Mouse (Mus musculus) neural tube, embryonic 11.5 days (tissue): ENCODE data around the gene Plekha6. TPM values are rescaled to one million over a fixed set of nuclear protein-coding genes. Genes with fewer than 3 reads are reported as not detected.

Experiments used
- ATAC-seq: fragments of 200-750 bp; cut with Nextera tagmentation; 2 replicates; pipeline ENCODE4 v1.8.0; 2017; ENCODE audit warnings: moderate number of reproducible peaks, mild to moderate bottlenecking, moderate TSS enrichment, moderate library complexity; ENCODE audit not compliant: insufficient read depth, low FRiP score, low TSS enrichment
- DNase-seq: peaks from one replicate; pipeline ENCODE4 v3.0.0-alpha.2; 2015; ENCODE audit warnings: low spot score
- H3K27ac ChIP-seq: fragments of 300-500 bp; sonication (generic); 2 replicates; pipeline ENCODE4 v1.5.1; 2014; ENCODE audit warnings: low read depth, mild to moderate bottlenecking, low read length
- H3K27me3 ChIP-seq: fragments of 300-500 bp; sonication (generic); 2 replicates; pipeline ENCODE4 v1.6.1; 2014; ENCODE audit warnings: mild to moderate bottlenecking, low read length, mixed read lengths; ENCODE audit not compliant: control insufficient read depth, insufficient read depth
- H3K36me3 ChIP-seq: fragments of 300-500 bp; sonication (generic); 2 replicates; pipeline ENCODE4 v1.6.1; 2014; ENCODE audit warnings: mild to moderate bottlenecking, low read length, moderate library complexity, mixed read lengths; ENCODE audit not compliant: control insufficient read depth, insufficient read depth
- H3K4me1 ChIP-seq: fragments of 300-500 bp; sonication (generic); 2 replicates; pipeline ENCODE4 v1.6.1; 2014; ENCODE audit warnings: low read length, mixed read lengths; ENCODE audit not compliant: control insufficient read depth, insufficient read depth
- H3K4me2 ChIP-seq: fragments of 300-500 bp; sonication (generic); 2 replicates; pipeline ENCODE4 v1.6.1; 2014; ENCODE audit warnings: low read depth, mild to moderate bottlenecking, moderate library complexity
- H3K4me3 ChIP-seq: fragments of 300-500 bp; sonication (generic); 2 replicates; pipeline ENCODE4 v1.5.1; 2014; ENCODE audit warnings: low read depth, low read length
- H3K9ac ChIP-seq: fragments of 300-500 bp; sonication (generic); 2 replicates; pipeline ENCODE4 v1.6.1; 2014; ENCODE audit warnings: mild to moderate bottlenecking, low read length
- H3K9me3 ChIP-seq: fragments of 300-500 bp; sonication (generic); 2 replicates; pipeline ENCODE4 v1.6.1; 2016; ENCODE audit warnings: low read length; ENCODE audit not compliant: control insufficient read depth
- WGBS: fragments of 180-500 bp; shearing (Covaris S2); extraction: QIAGEN DNeasy Blood & Tissue Kit; methylation state at CpG from one replicate; pipeline ENCODE4 v1.1.7; 2014; 5-methylcytosine and 5-hydroxymethylcytosine counted together
- polyA plus RNA-seq: library from polyadenylated mRNA; unstranded; fragments of >200 nt; fragmentation: Nextera tagmentation; extraction: Ambion mirVana; gene quantifications from 2 replicates; pipeline ENCODE4 v1.2.1, GENCODE M21; 2014

Plekha6 gene
- polyA plus RNA-seq, result 12.5 and 15.2 TPM in 2 replicates

DNA sequence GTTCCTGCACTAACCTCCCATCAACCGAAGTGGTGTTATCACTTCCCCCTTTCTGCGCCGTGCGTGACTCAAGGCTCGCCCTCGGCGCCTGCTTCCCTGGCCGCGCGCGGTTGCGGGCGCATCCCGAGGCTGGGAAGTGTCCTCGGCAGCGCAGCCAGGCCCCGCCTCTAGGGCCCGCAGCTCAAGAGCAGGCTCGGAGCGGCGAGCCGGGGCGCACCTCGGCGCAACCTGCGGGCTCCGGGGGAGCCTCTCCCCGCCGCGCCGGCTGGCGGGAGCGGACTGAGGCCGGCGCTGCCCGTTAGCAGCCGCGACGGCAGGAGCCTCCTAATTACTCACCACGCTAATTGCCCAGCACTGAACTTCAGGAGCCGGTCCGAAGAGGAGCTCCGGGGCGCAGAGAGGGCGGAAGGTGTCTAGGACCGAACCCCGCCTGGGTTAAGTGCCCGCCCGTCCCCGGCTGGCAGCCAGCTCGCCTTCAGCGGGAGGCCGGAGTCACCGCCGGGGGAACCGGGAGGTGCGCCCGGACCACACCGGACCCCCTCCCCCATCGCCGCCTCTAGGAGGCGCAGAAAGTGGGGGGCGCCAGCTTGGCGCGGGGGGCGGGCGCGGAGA lies at the start of gene Plekha6:
TSS of gene Plekha6 (plus strand) at position 391 of the 612 bp plus-strand sequence.
- DNase-seq (peak; percentile 70), ATAC-seq (peak; percentile 55)
- Histone ChIP-seq H3K36me3 (no peaks in the 10 kb centered on the region), H3K27me3 (peaks cover 37% of the 10 kb centered on the region), H3K4me3 (peak within 1 kb of the TSS; percentile 50), H3K4me1 (0 out of 2 replicates have a peak, but pooled peaks cover 7% of the 10 kb centered on the region), H3K9ac (peak within 1 kb of the TSS; percentile 58), H3K4me2 (peak within 1 kb of the TSS; percentile 99), H3K9me3 (no peaks in the 10 kb centered on the region), H3K27ac (no peak within 1 kb of the TSS)
- WGBS, result under 1% methylated on average over 67 of the region's 68 CpGs

DNA sequence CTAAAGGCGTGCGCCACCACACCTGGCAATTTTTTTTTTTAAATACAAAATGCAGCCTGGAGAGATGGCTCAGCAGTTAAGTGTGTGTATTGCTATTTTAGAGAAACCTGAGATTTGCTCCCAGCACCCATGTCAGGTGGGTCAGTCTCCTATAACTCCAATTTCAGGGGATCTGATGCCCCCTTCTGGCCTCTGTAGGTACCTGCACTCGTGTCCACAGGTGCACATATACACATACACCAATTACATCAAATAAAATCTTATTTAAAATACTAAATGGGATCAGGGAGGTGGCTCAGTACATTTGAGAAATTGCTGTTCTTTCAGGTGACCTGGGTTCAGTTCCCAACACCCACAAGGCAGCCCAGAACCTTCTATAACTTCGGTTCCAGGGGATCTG lies 47.9 kb upstream of the Plekha6 start:
- Histone ChIP-seq H3K4me1 (no peaks in the 10 kb centered on the region), H3K36me3 (no peaks in the 10 kb centered on the region), H3K9me3 (no peaks in the 10 kb centered on the region), H3K4me3 (no peak overlapping the region), H3K4me2 (no peak overlapping the region), H3K27me3 (no peaks in the 10 kb centered on the region), H3K9ac (no peak overlapping the region), H3K27ac (no peak overlapping the region)
- DNase-seq (no peak), ATAC-seq (no peak)
- WGBS, result 91% methylated on average over 4 of the region's 4 CpGs

DNA sequence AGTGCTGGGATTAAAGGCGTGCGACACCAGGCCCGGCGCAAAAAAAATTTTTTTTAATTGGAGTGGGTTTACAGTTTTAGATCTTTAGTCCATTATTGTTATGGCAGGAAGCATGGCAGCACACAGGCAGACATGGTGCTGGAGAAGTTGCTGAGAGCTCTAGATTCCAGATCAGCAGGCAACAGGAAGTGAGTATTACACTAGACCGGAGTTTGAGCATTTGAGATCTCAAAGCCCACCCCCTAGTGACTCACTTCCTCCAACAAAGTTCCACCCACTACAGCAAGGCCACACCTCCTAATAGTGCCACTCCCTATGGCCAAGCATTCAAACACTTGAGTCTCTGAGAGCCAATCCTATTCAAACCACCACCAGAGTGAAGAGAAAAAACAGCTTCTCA lies 45.9 kb upstream of the Plekha6 start:
- DNase-seq, result no peak
- Histone ChIP-seq H3K4me3 (no peak overlapping the region), H3K9ac (no peak overlapping the region), H3K4me1 (no peaks in the 10 kb centered on the region), H3K4me2 (no peak overlapping the region), H3K9me3 (no peaks in the 10 kb centered on the region), H3K27me3 (no peaks in the 10 kb centered on the region), H3K36me3 (no peaks in the 10 kb centered on the region), H3K27ac (no peak overlapping the region)
- 91% methylated on average over 5 of the region's 5 CpGs for WGBS
- ATAC-seq, result no peak

DNA sequence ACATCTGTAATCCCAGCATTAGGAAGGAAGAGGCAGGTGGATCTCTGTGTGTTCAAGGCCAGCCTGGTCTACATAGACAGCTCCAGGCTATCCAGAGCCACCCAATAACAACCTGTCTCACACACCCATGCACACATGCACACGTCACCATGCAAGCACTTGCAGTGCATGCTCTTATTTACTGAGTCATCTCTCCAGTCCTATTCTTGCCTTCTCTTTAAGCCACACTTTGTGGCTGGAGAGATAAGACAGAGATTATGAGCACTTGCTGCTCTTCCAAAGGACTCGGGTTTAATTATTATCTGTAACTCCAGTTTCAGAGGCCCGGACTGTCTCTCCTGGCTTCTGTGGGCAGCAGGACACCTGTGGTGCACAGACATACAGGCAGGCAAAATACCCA lies 45.2 kb upstream of the Plekha6 start:
- Histone ChIP-seq H3K4me3 (no peak overlapping the region), H3K4me2 (no peak overlapping the region), H3K9ac (no peak overlapping the region), H3K27me3 (no peaks in the 10 kb centered on the region), H3K9me3 (no peaks in the 10 kb centered on the region), H3K27ac (no peak overlapping the region), H3K4me1 (no peaks in the 10 kb centered on the region), H3K36me3 (no peaks in the 10 kb centered on the region)
- ATAC-seq, result no peak
- WGBS, result 86% methylated on average over 3 of the region's 3 CpGs
- no peak for DNase-seq

DNA sequence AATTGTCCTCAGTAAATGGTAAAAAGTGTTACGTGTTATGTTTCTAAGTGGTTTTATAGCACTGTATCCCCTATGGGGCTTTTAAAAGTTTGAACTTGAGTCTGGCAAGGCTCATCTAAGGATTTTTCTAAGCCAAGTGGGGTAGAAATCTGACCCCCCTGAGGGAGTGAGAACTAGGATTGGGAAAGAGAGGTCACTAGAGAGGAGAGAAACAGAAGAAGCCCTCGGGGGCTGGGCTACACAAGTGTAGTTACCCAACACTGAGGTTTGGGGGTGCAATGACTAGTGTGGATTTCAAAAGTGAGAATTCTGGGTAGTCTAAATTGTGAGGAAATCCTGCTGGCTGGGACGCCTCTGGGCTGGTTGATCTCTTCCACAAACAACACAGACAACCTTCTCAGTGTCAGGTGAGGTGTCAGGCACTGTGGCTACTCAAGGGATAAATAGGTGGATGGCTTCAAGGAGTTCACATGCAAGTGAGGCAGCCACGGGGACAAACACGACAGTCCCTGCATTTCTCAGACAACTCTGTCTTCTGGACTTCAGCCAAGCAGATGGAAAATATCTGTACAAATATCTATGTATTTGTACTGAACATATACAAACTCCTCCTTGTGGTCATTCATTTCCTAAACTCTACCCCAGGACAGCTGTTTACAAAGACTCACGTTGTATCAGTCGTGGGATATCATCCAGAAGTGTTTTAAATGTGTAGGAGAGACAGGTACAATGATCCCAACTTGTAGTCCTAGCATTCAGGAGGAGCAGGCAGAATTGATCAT lies 43.9 kb upstream of the Plekha6 start:
- DNase-seq (no peak), ATAC-seq (no peak)
- Histone ChIP-seq H3K27me3 (no peaks in the 10 kb centered on the region), H3K4me2 (no peak overlapping the region), H3K9me3 (no peaks in the 10 kb centered on the region), H3K27ac (no peak overlapping the region), H3K36me3 (no peaks in the 10 kb centered on the region), H3K4me1 (no peaks in the 10 kb centered on the region), H3K4me3 (no peak overlapping the region), H3K9ac (no peak overlapping the region)
- WGBS, result 80% methylated on average over 7 of the region's 7 CpGs

DNA sequence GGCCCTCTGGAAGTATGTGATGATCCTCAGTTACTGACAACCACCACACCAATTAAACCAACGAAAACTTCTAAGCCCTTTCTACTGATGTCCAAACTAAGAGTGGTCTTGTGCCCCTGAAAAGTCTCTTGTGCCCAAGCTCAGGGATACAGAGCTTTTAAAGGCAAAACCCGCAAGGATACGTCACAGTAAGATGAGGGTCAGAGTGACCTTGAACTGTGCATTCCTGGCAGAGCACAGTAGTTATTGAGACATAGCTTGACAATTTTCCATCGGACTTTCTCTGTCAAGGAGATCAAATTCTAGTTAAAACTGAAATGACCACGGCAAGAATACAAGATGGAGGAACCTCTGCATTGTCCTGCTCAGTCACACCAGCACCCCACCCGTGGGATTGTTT lies 42.8 kb upstream of the Plekha6 start:
- Histone ChIP-seq H3K4me1 (no peaks in the 10 kb centered on the region), H3K4me2 (no peak overlapping the region), H3K27ac (no peak overlapping the region), H3K27me3 (no peaks in the 10 kb centered on the region), H3K36me3 (no peaks in the 10 kb centered on the region), H3K9ac (no peak overlapping the region), H3K9me3 (no peaks in the 10 kb centered on the region), H3K4me3 (no peak overlapping the region)
- DNase-seq (no peak), ATAC-seq (no peak)
- 78% methylated on average over 6 of the region's 6 CpGs for WGBS

DNA sequence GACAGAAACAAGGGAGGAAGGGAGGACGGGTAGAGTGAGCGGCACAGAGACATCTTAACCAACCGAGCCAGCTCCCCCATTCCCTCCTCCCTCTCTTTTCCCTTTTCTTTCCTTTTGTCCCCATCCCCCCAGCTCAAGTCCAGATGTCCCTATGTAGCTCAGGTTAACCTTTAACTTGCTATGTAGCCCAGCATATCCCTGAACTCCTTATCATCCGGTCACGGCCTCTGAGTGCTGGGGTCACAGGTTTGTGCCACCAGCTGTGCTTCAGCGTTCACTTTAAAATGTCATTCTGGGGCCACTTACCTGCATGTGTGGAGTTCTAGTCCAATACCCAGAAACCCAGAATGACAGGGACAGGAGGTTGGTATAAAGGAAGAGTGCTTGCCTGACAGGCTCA lies 39.9 kb upstream of the Plekha6 start:
- no peaks in the 10 kb centered on the region for H3K9me3 ChIP-seq
- H3K4me3 ChIP-seq, result no peak overlapping the region
- no peak overlapping the region for H3K4me2 ChIP-seq
- no peak overlapping the region for H3K27ac ChIP-seq
- DNase-seq (no peak), ATAC-seq (no peak)
- no peaks in the 10 kb centered on the region for H3K27me3 ChIP-seq
- H3K4me1 ChIP-seq, result no peaks in the 10 kb centered on the region
- 86% methylated on average over 6 of the region's 6 CpGs for WGBS
- H3K36me3 ChIP-seq, result no peaks in the 10 kb centered on the region
- H3K9ac ChIP-seq, result no peak overlapping the region

DNA sequence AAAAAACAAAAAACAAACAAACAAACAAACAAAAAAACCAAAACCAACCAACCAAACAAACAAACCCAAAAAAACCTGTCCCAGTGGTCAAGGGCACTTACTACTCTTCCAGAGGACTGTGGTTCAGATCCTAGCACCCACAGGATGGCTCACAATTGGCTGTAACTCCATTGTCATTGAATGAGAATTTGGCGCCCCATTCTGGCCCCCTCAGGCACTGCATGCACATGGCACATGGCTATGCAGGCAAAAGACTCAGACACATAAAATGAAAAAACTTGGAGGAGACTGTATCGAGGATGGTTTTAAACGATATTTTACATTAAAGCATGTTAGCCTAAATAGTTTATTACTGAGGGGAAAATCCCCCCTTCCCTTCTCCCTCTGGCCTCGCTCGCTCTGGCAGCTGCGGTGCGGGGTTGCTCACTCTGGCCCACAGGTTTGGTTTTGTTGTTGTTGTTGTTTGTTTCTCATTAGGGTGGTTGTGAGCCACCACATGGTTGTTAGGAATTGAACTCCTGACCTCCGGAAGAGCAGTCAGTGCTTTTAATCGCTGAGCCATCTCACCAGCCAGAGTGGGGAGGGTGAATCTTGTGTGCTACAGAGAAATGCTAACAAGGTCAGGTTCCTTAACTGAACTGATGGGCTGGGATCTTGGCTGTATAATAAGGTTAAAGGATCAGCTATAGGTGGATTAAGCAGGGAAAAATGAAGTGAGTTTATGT lies 38.2 kb upstream of the Plekha6 start:
- Histone ChIP-seq H3K27me3 (no peaks in the 10 kb centered on the region), H3K9me3 (no peaks in the 10 kb centered on the region), H3K27ac (no peak overlapping the region), H3K4me3 (no peak overlapping the region), H3K36me3 (no peaks in the 10 kb centered on the region), H3K4me1 (no peaks in the 10 kb centered on the region), H3K9ac (no peak overlapping the region), H3K4me2 (no peak overlapping the region)
- DNase-seq, result no peak
- WGBS, result 92% methylated on average over 9 of the region's 9 CpGs
- no peak for ATAC-seq
